Mouse (Mus musculus) embryonic fibroblast, embryonic 13.5 days (primary cell): ENCODE measurements around the gene Scfd2.

ENCODE experiments used
- CTCF ChIP-seq: IDR thresholded peaks from 2 replicates; pipeline ENCODE4 v1.5.1; 2011; ENCODE audit warnings: mild to moderate bottlenecking, control low read depth, low read length, moderate library complexity, borderline replicate concordance; ENCODE audit not compliant: insufficient read depth
- POLR2A ChIP-seq: IDR thresholded peaks from 2 replicates; pipeline ENCODE4 v1.6.1; 2011; ENCODE audit warnings: low read depth, mild to moderate bottlenecking, control low read depth, low read length, moderate library complexity

DNA sequence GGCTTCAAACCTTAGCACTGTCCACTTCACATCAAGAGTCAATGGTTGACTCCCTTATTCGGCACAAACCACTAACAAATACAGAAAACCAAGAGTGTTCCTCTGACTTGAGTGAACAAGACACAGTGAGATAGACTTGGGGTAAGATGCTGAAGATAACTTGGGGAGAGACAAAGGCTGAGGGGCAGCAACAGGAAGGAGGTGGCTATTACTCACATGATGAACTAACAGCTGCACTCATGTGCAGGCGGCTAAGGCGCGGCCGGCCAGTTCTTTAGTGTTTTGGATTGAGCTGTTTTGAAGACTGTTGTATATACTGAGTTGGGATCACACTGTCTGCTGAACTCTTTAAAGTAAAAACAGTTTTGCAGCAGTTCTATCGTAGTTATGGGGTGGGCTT, 205.3 kb downstream of the Scfd2 start:
- TF ChIP-seq POLR2A: no peak
- TF ChIP-seq CTCF: no peak
